Mouse (Mus musculus) intestine, embryonic 14.5 days (tissue): ENCODE data around the gene Ttll3. TPM values are rescaled to one million over a fixed set of nuclear protein-coding genes. Genes with fewer than 3 reads are reported as not detected.

Source experiments
- ATAC-seq: fragments of 200-750 bp; cut with Nextera tagmentation; replicated peaks from 2 replicates; pipeline ENCODE4 v1.8.0; 2017; ENCODE audit warnings: low read depth, moderate number of reproducible peaks, moderate TSS enrichment, moderate library complexity; ENCODE audit not compliant: low FRiP score, low TSS enrichment
- DNase-seq: peaks from one replicate; pipeline ENCODE4 v3.0.0-alpha.2; 2018; ENCODE audit warnings: low spot score
- H3K27ac ChIP-seq: fragments of 300-500 bp; sonication (generic); 2 replicates; pipeline ENCODE4 v1.5.1; 2014; ENCODE audit warnings: low read depth, mild to moderate bottlenecking, control low read depth
- H3K27me3 ChIP-seq: fragments of 300-500 bp; sonication (generic); replicated peaks from 2 replicates; pipeline ENCODE4 v1.6.1; 2014; ENCODE audit warnings: low read length, control low read depth; ENCODE audit not compliant: control insufficient read depth, insufficient read depth
- H3K36me3 ChIP-seq: fragments of 300-500 bp; sonication (generic); 2 replicates; pipeline ENCODE4 v1.6.1; 2014; ENCODE audit warnings: low read length, control low read depth; ENCODE audit not compliant: control insufficient read depth, insufficient read depth
- H3K4me1 ChIP-seq: fragments of 300-500 bp; sonication (generic); replicated peaks from 2 replicates; pipeline ENCODE4 v1.6.1; 2014; ENCODE audit warnings: low read length, control low read depth, mixed read lengths; ENCODE audit not compliant: control insufficient read depth, insufficient read depth
- H3K4me2 ChIP-seq: fragments of 300-500 bp; sonication (generic); 2 replicates; pipeline ENCODE4 v1.6.1; 2014; ENCODE audit warnings: low read length
- H3K4me3 ChIP-seq: fragments of 300-500 bp; sonication (generic); 2 replicates; pipeline ENCODE4 v1.5.1; 2014; ENCODE audit warnings: low read depth, low read length, control low read depth, mixed read lengths
- H3K9ac ChIP-seq: fragments of 300-500 bp; sonication (generic); 2 replicates; pipeline ENCODE4 v1.6.1; 2014; ENCODE audit warnings: mild to moderate bottlenecking, low read length
- H3K9me3 ChIP-seq: fragments of 300-500 bp; sonication (generic); 2 replicates; pipeline ENCODE4 v1.6.1; 2016; ENCODE audit warnings: low read length, control low read depth; ENCODE audit not compliant: control insufficient read depth
- WGBS: fragments of 180-500 bp; shearing (Covaris S2); extraction: QIAGEN DNeasy Blood & Tissue Kit; methylation state at CpG from one replicate; pipeline ENCODE4 v1.1.7; 2014; 5-methylcytosine and 5-hydroxymethylcytosine counted together
- polyA plus RNA-seq: library from polyadenylated mRNA; unstranded; fragments of >200 nt; fragmentation: Nextera tagmentation; extraction: Ambion mirVana; gene quantifications from 2 replicates; pipeline ENCODE4 v1.2.1, GENCODE M21; 2014

Gene Ttll3
- polyA plus RNA-seq, 1 experiment from 2014 or later, result 2.5 TPM

DNA sequence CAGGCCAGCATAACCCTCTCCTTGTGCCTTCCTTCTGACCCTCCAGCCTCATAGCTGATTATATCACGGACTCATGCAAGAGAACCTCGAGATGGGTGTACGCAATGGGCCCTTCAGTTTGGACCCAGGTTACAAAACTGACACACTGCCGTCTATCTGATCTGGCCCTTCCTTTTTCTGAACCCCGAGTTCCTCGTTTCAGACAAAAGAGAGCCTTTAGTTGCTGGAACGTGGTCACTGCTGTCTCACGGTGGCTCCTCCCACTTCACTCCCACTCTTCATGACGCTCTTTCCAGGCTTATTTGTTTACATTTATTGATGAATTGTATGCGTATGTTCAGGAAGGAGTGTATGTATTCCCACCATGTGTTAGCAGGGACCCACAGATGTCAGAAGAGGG is 37.4 kb upstream of the Ttll3 start:
- Histone ChIP-seq H3K27me3 (no peaks in the 10 kb centered on the region), H3K36me3 (no peaks in the 10 kb centered on the region), H3K4me1 (peaks cover 5% of the 10 kb centered on the region; the same call in 1 of the 2 replicates), H3K4me3 (no peak overlapping the region), H3K9ac (no peak overlapping the region), H3K4me2 (no peak overlapping the region), H3K27ac (no peak overlapping the region), H3K9me3 (no peaks in the 10 kb centered on the region)
- DNase-seq (no peak), ATAC-seq (no peak)
- 52% methylated on average over 10 of the region's 10 CpGs for WGBS

DNA sequence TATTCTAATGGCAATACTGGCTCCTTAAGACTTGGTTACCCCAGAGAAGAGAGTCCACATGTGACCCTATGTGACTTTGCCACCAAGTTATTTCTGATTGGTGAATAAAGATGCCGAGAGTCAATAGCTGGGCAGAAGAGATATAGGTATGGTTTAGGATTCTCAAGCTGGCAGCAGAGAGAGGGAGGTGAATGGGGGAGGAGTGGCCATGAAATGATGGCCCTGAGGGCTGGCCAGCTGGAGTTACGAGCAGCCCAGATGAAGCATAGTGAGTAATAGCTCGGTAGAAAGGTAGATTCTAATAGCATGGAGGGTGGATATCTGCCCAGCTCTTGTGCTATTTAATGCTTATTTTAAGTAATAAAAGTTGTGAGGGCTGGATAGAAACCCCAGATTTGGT is 36.2 kb upstream of the Ttll3 start:
- Histone ChIP-seq H3K27me3 (no peaks in the 10 kb centered on the region), H3K4me1 (peaks cover 5% of the 10 kb centered on the region; the same call in 1 of the 2 replicates), H3K9ac (no peak overlapping the region), H3K4me2 (no peak overlapping the region), H3K36me3 (no peaks in the 10 kb centered on the region), H3K4me3 (no peak overlapping the region), H3K9me3 (no peaks in the 10 kb centered on the region), H3K27ac (no peak overlapping the region)
- ATAC-seq (no peak), DNase-seq (no peak)
- 70% methylated on average over 3 of the region's 3 CpGs for WGBS

DNA sequence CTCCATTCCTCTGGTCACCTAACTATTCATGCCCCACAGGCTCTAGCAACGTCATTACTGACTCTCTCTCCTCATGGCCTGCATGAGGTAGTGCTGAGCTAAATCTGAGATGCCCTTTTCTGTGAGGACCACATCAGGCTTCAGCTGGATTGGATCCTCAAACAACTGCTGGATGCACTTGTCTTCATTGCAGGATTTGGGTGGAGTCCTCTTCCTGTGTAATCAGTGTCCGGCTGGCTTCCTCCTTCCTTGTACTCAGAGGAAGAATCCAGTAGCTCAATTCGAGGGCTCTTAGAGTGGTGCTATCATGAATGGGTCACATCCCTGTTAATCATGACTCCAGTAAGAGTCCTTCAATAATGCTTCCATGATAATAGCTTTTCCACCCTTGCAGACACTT is 35.4 kb upstream of the Ttll3 start:
- Histone ChIP-seq H3K36me3 (no peaks in the 10 kb centered on the region), H3K9ac (no peak overlapping the region), H3K4me2 (no peak overlapping the region), H3K4me1 (peaks cover 5% of the 10 kb centered on the region; the same call in 1 of the 2 replicates), H3K9me3 (no peaks in the 10 kb centered on the region), H3K27ac (no peak overlapping the region), H3K27me3 (no peaks in the 10 kb centered on the region), H3K4me3 (no peak overlapping the region)
- ATAC-seq (no peak), DNase-seq (no peak)
- 67% methylated on average over 3 of the region's 3 CpGs for WGBS

DNA sequence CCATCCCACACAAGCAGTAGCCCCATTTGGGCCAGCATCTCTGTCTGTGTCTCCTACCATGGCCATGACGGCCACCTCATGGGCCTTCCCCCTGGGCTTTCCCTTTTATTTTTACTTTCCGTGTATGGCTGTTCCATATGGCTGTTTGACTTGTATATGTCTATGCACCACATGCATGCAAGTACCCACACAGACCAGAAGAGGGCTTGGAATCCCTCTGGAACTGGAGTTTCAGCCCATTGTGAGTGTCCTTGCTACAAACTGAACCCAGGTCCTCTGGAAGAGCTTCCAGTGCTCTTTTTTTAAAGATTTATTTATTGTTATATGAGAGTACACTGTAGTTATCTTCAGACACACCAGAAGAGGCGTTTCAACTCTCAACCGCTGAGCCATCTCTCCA is 27.6 kb upstream of the Ttll3 start:
- ATAC-seq (no peak), DNase-seq (no peak)
- no peak overlapping the region for H3K4me2 ChIP-seq
- H3K4me3 ChIP-seq, result no peak overlapping the region
- no peaks in the 10 kb centered on the region for H3K4me1 ChIP-seq
- no peak overlapping the region for H3K9ac ChIP-seq
- WGBS, result 77% methylated on average over 4 of the region's 4 CpGs
- H3K27me3 ChIP-seq, result no peaks in the 10 kb centered on the region
- no peaks in the 10 kb centered on the region for H3K9me3 ChIP-seq
- 0 out of 2 replicates have a peak, but pooled peaks cover 6% of the 10 kb centered on the region for H3K36me3 ChIP-seq
- no peak overlapping the region for H3K27ac ChIP-seq

DNA sequence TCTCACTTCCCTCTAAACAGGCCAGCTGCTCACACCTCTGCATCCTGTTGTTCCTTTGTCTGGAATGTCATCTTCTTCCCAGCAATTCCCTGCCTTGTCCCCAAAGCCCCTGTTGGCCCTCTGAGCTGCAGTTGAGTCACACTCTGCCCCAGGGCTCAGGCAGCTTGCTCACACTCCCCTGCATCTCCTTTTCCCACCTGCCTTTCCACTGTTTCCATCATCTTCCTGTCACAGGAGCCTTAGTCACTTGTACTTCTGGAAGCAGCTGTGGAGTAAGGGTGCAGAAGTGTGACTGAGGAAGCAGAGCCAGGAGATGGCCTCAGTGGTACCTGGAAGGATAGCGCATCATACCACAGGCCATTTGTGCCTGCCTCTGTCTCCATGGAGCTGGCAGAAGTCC is 26.8 kb upstream of the Ttll3 start:
- Histone ChIP-seq H3K4me1 (no peaks in the 10 kb centered on the region), H3K27ac (no peak overlapping the region), H3K4me3 (no peak overlapping the region), H3K36me3 (peaks cover 13% of the 10 kb centered on the region; the same call in 1 of the 2 replicates), H3K4me2 (no peak overlapping the region), H3K9ac (no peak overlapping the region), H3K9me3 (no peaks in the 10 kb centered on the region), H3K27me3 (no peaks in the 10 kb centered on the region)
- 96% methylated on average over 1 of the region's 1 CpGs for WGBS
- ATAC-seq (no peak), DNase-seq (no peak)

DNA sequence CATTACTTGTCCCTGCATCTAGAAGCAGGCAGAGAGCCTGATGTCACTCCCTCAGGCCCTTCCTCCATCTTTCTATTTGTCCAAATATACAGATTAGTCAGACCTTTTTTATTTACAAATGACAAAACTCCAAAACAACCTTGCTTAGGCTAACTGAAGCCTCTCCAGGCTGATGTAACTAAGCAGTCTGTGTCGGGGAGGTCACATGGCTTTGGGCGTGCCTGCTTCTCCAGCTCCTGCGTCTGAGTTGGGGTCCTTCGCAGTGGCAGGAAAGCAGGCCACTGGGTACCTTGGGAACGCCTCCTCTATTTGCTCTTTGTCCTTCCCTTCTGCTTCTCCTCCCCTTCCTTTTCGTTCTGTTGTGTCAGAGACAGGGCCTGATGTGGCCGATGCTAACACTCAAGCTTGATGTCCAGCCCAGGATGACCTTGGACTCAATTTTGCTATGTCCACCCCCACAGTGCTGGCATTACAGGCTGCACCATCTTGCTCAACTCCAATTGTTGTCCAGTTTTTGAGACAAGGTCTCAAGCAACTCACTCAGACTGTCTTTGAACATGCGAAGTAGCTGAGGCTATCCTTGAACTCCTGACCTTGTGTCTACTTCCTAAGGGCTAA is 24.4 kb upstream of the Ttll3 start:
- DNase-seq (no peak), ATAC-seq (no peak)
- no peaks in the 10 kb centered on the region for H3K27me3 ChIP-seq
- H3K9me3 ChIP-seq, result no peaks in the 10 kb centered on the region
- H3K27ac ChIP-seq, result no peak overlapping the region
- H3K36me3 ChIP-seq, result peaks cover 32% of the 10 kb centered on the region
- H3K4me3 ChIP-seq, result no peak overlapping the region
- 70% methylated on average over 8 of the region's 8 CpGs for WGBS
- no peak overlapping the region for H3K4me2 ChIP-seq
- no peak overlapping the region for H3K9ac ChIP-seq
- no peaks in the 10 kb centered on the region for H3K4me1 ChIP-seq

DNA sequence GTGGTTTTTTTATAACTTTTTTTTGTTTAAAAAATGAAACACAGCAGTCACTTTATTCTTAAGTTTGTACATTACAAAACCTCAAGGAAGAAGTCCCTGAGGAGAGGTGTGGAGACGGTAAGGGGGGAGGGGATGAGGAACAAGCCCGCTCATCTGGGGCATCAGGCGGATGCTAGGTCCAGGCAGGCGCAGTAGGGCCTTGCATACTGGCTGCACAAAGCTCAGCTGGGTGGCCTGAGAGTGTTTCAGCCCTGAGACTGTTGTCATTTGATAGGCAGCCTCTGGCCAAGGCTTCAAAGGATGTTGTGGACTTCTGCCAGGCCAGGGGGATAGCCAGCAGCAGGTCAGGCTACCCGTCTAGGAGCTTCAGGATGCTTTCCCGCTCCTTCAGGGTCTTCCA is 22.4 kb upstream of the Ttll3 start:
- Histone ChIP-seq H3K9ac (no peak overlapping the region), H3K27ac (no peak overlapping the region), H3K4me3 (no peak overlapping the region), H3K4me1 (no peaks in the 10 kb centered on the region), H3K36me3 (peaks cover 51% of the 10 kb centered on the region), H3K9me3 (no peaks in the 10 kb centered on the region), H3K27me3 (no peaks in the 10 kb centered on the region), H3K4me2 (no peak overlapping the region)
- WGBS, result 91% methylated on average over 6 of the region's 6 CpGs
- DNase-seq, result no peak
- ATAC-seq, result no peak

DNA sequence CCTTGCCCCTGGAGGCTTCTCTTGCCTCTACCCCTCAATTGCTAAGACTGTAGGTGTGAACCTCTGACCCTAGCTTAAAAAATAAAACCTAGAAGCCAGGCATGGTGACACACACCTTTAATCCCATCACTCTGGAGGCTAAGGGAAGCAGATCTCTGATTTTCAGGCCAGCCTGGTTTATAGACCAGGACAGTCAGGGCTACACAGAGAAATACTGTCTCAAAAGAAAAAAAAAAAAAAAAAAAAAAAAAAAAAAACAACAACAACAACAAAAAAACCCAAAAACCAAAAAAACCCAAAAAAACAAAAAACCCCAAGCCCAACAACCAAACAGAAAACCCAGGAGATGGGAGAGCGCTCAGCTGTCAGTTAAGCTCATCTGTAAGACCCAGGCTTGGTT is 21.5 kb upstream of the Ttll3 start:
- no peak for ATAC-seq
- Histone ChIP-seq H3K9ac (no peak overlapping the region), H3K27me3 (no peaks in the 10 kb centered on the region), H3K36me3 (peaks cover 60% of the 10 kb centered on the region), H3K4me3 (no peak overlapping the region), H3K27ac (no peak overlapping the region), H3K4me1 (no peaks in the 10 kb centered on the region), H3K4me2 (no peak overlapping the region), H3K9me3 (no peaks in the 10 kb centered on the region)
- DNase-seq, result no peak
- 95% methylated on average over 1 of the region's 1 CpGs for WGBS

DNA sequence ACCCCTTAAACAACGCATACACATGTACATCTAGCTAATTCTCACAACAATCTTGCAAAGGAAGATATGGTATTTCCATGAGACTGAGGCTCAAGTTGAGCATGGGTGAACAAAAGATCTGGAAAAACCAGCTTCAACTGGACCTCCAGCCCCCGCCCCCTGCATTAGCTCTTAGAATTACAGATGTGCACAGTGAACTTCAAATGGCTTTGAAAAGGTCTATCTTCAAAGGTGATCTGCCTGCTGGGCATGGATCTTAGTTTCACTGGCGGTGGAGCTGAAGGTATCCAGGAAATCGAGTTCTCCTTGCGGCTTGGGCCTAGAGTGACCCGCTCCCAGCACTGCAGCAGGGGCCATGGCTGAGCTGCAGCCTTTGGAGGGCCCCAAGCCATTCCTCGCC is 20.9 kb upstream of the Ttll3 start:
- 88% methylated on average over 7 of the region's 7 CpGs for WGBS
- Histone ChIP-seq H3K36me3 (peaks cover 65% of the 10 kb centered on the region), H3K4me3 (no peak overlapping the region), H3K27ac (no peak overlapping the region), H3K9ac (no peak overlapping the region), H3K4me1 (no peaks in the 10 kb centered on the region), H3K4me2 (no peak overlapping the region), H3K9me3 (no peaks in the 10 kb centered on the region), H3K27me3 (no peaks in the 10 kb centered on the region)
- DNase-seq (no peak), ATAC-seq (no peak)
